Mouse (Mus musculus): ENCODE measurements around the gene Mdm2. TPM values are rescaled to one million over a fixed set of nuclear protein-coding genes. Genes with fewer than 3 reads are reported as not detected.
A peak's percentile ranks its signal among the peaks of the same experiment; 100 is the strongest.
"Not testable (repeated sequence)": the region's sequence is repeated elsewhere in the genome, so short reads cannot be mapped to it uniquely, and the experiment has no call there.

Gene Mdm2
- total RNA-seq, 2 experiments from 2014 or later = 52.3 to 52.5 TPM

- intact Hi-C loops (cut with DNase I) = not testable (repeated sequence)
Observed at GRCm38 (mm10) chr10:117735396-117735795, 24.8 kb upstream of the Mdm2 start.

GRCm38 (mm10) chr10:117734104-117734852 is 23.7 kb upstream of the Mdm2 start:
- DNase-seq; intact Hi-C loops (cut with DNase I): not testable (repeated sequence)

More at GRCm38 (mm10) chr10:117735396-117735795, 24.8 kb upstream of the Mdm2 start:
- DNase-seq = not testable (repeated sequence)

GRCm38 (mm10) chr10:117733626-117734025 is 23.1 kb upstream of the Mdm2 start:
- intact Hi-C loops (cut with DNase I) = not testable (repeated sequence)

GRCm38 (mm10) chr10:117732962-117733592 is 22.5 kb upstream of the Mdm2 start:
- intact Hi-C loops (cut with DNase I) = no loop called here
- no peak for DNase-seq

More at GRCm38 (mm10) chr10:117733626-117734025, 23.1 kb upstream of the Mdm2 start:
- not testable (repeated sequence) for DNase-seq

GRCm38 (mm10) chr10:117732184-117732583 is 21.6 kb upstream of the Mdm2 start:
- no peak for DNase-seq
- intact Hi-C loops (cut with DNase I) = no loop called here

- DNase-seq = peak; percentile 51 to 67
- intact Hi-C loops (cut with DNase I) = no loop called here
Observed at GRCm38 (mm10) chr10:117731244-117732101, 20.9 kb upstream of the Mdm2 start.

GRCm38 (mm10) chr10:117730637-117731203 is 20.2 kb upstream of the Mdm2 start:
- intact Hi-C loops (cut with DNase I) = no loop called here
- no peak for DNase-seq

- intact Hi-C loops (cut with DNase I) = no loop called here
- DNase-seq = no peak
Observed at GRCm38 (mm10) chr10:117730140-117730539, 19.6 kb upstream of the Mdm2 start.

- intact Hi-C loops (cut with DNase I) = no loop called here
- no peak for DNase-seq
Observed at GRCm38 (mm10) chr10:117729139-117729814, 18.7 kb upstream of the Mdm2 start.

- intact Hi-C loops (cut with DNase I) = no loop called here
- no peak for DNase-seq
Observed at GRCm38 (mm10) chr10:117728574-117728973, 18.0 kb upstream of the Mdm2 start.

- DNase-seq = no peak
- intact Hi-C loops (cut with DNase I) = no loop called here
Observed at GRCm38 (mm10) chr10:117727518-117728110, 17.1 kb upstream of the Mdm2 start.

- DNase-seq = no peak
Observed at GRCm38 (mm10) chr10:117726888-117727385, 16.4 kb upstream of the Mdm2 start.

GRCm38 (mm10) chr10:117726350-117726749 is 15.8 kb upstream of the Mdm2 start:
- intact Hi-C loops (cut with DNase I) = no loop called here
- no peak for DNase-seq

More at GRCm38 (mm10) chr10:117726888-117727385, 16.4 kb upstream of the Mdm2 start:
- intact Hi-C loops (cut with DNase I) = no loop called here

GRCm38 (mm10) chr10:117725671-117726070 is 15.1 kb upstream of the Mdm2 start:
- intact Hi-C loops (cut with DNase I) = no loop called here
- DNase-seq = no peak

GRCm38 (mm10) chr10:117724804-117725361 is 14.3 kb upstream of the Mdm2 start:
- intact Hi-C loops (cut with DNase I) = no loop called here
- no peak for DNase-seq

GRCm38 (mm10) chr10:117724136-117724718 is 13.7 kb upstream of the Mdm2 start:
- DNase-seq = no peak
- intact Hi-C loops (cut with DNase I) = no loop called here

- intact Hi-C loops (cut with DNase I) = no loop called here
- DNase-seq = peak; percentile 50 to 54
Observed at GRCm38 (mm10) chr10:117718161-117719119, 7.9 kb upstream of the Mdm2 start.

Data from heart, postnatal 14 days (tissue).